Mouse (Mus musculus) layer of hippocampus, postnatal 14 days (tissue): ENCODE results near the gene 2010005H15Rik. TPM values are rescaled to one million over a fixed set of nuclear protein-coding genes. Genes with fewer than 3 reads are reported as not detected.
"Not testable (repeated sequence)": the region's sequence is repeated elsewhere in the genome, so short reads cannot be mapped to it uniquely, and the experiment has no call there.

Experiments
- DNase-seq, 2 experiments: peaks; one replicate each; pipeline ENCODE4 v3.0.0; 2021 to 2022; ENCODE audit warnings: low spot score in 2 of 2, mixed read lengths in 1 of 2
- long read RNA-seq, 2 experiments: library from polyadenylated mRNA; stranded (forward); transcript quantifications; one replicate each; pipeline ENCODE4 v2.0.0; 2021
- total RNA-seq, 2 experiments: library from RNA; stranded (reverse); gene quantifications; 2 replicates each; pipeline ENCODE4 v1.2.3; 2021

Gene 2010005H15Rik
- total RNA-seq = not detected
- long read RNA-seq, experiment 1 = 0 reads
- long read RNA-seq, experiment 2 = 0 reads

- not testable (repeated sequence) for DNase-seq
These were observed at the start of gene 2010005H15Rik for GRCm38 (mm10) chr16:36221168-36221567. Gene 2010005H15Rik, plus strand, starts transcription at chr16:36221468.

DNA sequence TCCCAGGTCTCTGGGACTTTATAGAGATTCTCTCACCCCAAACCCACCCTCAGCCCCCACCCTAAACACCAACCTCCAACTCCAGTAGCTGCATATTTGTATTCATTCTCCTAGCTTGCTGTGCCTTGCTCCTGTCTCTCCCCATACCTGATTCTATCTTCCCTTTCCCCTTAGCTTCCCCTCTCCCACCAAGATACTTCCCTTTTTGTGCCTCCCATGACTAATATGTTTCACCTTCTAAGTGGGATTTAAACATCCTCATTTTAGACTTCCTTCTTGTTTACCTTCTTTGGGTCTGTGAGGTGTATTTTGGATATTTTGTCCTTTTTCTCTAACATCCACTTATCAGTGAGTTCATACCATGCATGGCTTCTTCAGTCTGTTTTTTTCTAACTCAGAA, 45.2 kb upstream of the 2010005H15Rik start:
- DNase-seq = no peak

DNA sequence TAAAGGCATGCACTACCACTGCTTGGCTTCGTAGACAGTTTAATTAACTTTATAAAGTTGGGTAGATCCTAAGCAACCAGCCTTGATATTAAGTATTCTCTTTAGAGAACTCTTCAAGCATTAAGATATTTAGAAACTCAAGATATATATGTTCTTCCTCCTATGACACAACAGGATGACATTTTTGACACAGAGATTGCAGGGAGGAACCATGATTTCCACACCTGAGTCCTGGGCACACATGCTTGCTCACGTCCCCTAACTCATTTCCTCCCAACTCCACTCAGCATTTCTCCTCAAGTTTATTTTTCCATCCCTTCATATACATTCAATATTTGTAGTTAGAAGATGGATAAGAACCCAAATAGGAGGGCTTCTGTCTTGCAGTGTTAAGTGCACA, 41.4 kb upstream of the 2010005H15Rik start:
- DNase-seq = no peak

DNA sequence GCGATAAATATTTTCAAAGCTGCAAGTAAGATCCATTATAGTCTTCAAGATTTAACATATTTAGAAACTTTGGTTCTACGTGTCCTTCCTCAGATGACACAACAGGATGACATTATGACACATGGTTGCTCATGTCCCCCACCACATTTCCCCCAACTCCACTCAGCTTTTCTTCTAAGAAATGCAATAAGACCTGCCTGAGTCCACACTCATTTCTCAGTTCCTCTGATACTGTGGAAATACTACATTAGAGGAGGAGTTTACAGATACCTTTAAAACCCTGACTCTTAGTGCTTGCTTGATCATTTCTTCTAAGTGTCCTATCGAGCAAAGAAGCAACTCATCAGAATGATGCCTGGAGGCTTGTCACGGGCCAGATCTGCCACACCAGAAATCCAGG, 37.4 kb upstream of the 2010005H15Rik start, which contains the start of gene Gm5483:
TSS of gene Gm5483 (plus strand) at position 301 of the 400 bp plus-strand sequence.
- DNase-seq = not testable (repeated sequence)

GRCm38 (mm10) chr16:36199226-36199625, 22.0 kb upstream of the 2010005H15Rik start:
- DNase-seq = no peak

- no peak for DNase-seq
These were observed 17.4 kb upstream of the 2010005H15Rik start for GRCm38 (mm10) chr16:36203846-36204245.

DNA sequence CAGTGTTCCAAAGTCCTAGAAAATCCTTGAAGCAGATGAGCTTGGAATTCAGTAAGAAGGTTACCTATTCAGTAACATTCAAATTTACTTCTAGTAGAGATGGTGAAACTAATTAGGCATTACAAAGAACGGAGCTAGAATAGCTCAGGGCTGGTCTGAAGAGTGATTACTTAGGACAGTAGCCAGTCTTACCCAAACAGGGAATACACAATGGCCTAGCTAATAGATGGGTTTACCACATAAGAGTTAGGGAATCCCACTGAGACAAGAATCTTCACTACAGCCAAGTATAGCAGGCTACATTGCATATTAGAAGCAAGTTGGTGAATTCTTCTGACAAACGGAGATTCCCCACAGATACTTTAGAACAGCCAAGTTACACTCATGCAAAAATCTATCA, 15.6 kb upstream of the 2010005H15Rik start:
- not testable (repeated sequence) for DNase-seq

DNA sequence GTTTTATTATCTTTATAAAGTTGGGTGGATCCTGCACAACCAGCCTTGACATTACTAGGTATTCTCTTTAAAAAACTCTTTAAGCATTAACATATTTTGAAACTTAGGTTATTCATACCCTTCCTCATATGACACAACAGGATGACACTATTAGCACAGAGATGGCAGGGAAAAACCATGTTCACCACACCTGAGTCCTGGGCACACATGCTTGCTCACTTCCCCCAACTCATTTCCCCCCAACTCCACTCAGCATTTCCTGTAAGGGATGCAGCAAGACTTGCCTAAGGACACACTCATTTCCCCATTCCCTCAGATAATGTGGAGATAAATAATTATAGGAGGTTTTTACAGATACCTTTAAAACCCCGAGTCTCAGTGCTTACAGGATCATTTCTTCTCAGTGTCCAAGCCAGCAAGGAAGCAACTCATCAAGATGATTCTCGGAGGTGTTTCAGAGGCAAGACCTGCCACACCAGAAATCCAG, 11.3 kb upstream of the 2010005H15Rik start, which contains the start of gene Gm5416:
TSS of gene Gm5416 (plus strand) at position 437 of the 487 bp plus-strand sequence.
- DNase-seq = no peak

- not testable (repeated sequence) for DNase-seq
These were observed 39.3 kb downstream of the 2010005H15Rik start for GRCm38 (mm10) chr16:36260585-36260984.

DNA sequence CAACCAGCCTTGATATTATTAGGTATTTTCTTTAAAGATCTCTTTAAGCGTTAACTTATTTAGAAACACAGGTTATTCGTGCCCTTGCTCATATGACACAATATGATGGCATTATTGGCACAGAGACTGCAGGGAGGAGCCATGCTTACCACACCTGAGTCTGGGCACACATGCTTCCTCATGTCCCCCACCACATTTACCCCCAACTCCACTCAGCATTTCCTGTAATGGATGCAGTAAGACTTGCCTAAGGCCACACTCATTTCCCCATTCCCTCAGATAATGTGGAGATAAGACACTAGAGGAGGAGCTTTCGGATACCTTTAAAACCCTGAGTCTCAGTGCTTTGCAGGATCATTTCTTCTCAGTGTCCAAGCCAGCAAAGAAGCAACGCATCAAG, 55.5 kb downstream of the 2010005H15Rik start, which contains the start of gene Stfa1:
TSS of gene Stfa1 (plus strand) at position 156 of the 400 bp plus-strand sequence.
- not testable (repeated sequence) for DNase-seq

GRCm38 (mm10) chr16:36289140-36289539, 67.9 kb downstream of the 2010005H15Rik start:
- DNase-seq = no peak

Other genes starting within 250 kb of the 2010005H15Rik start
- 100 to 1,000 TPM; 113 to 121 TPM for gene Kpna1, start 242.7 kb upstream of the 2010005H15Rik start, total RNA-seq
- 1 to 10 TPM; 4.8 to 5.3 TPM for gene Wdr5b, start 180.3 kb upstream of the 2010005H15Rik start, total RNA-seq
- 10 to 100 TPM; 81.1 to 84.2 TPM for gene Fam162a, start 149.9 kb upstream of the 2010005H15Rik start, total RNA-seq
- gene Ccdc58, start 149.8 kb upstream of the 2010005H15Rik start, total RNA-seq = 10 to 100 TPM; 17.1 to 23.9 TPM
- not detected for gene Csta1, start 90.2 kb upstream of the 2010005H15Rik start, total RNA-seq
- not detected for gene Stfa2l1, start 64.7 kb upstream of the 2010005H15Rik start, total RNA-seq
- not detected for gene Gm5483, start 37.3 kb upstream of the 2010005H15Rik start, total RNA-seq
- gene Gm5416, start 11.1 kb upstream of the 2010005H15Rik start, total RNA-seq = not detected
- not detected for gene Stfa1, start 55.5 kb downstream of the 2010005H15Rik start, total RNA-seq
- gene BC117090, start 112.9 kb downstream of the 2010005H15Rik start, total RNA-seq = not detected
- gene BC100530, start 146.3 kb downstream of the 2010005H15Rik start, total RNA-seq = not detected
- not detected for gene Stfa2, start 187.0 kb downstream of the 2010005H15Rik start, total RNA-seq
- not detected for gene Stfa3, start 233.9 kb downstream of the 2010005H15Rik start, total RNA-seq